Mouse (Mus musculus): ENCODE data around the gene Trpc7.

GRCm38 (mm10) chr13:56769431-56769830, 126.4 kb downstream of the Trpc7 start:
- TF ChIP-seq CTCF (IDR thresholded peaks at IDR 0.05; ENCODE audit: insufficient read depth, low read length) (no peak), POLR2A (IDR thresholded peaks at IDR 0.05; ENCODE audit: borderline replicate concordance, extremely low read depth, low read depth, low read length) (no peak)

All from lung, adult 2 months (tissue).